Mouse (Mus musculus) lung, postnatal 10 days (tissue): ENCODE measurements around the gene Dynlt1a.
"Not testable (repeated sequence)": the region's sequence is repeated elsewhere in the genome, so short reads cannot be mapped to it uniquely, and the experiment has no call there.

ENCODE experiments used
- DNase-seq: peaks from one replicate; pipeline ENCODE4 v3.0.0; 2021

Gene Dynlt1a

DNA sequence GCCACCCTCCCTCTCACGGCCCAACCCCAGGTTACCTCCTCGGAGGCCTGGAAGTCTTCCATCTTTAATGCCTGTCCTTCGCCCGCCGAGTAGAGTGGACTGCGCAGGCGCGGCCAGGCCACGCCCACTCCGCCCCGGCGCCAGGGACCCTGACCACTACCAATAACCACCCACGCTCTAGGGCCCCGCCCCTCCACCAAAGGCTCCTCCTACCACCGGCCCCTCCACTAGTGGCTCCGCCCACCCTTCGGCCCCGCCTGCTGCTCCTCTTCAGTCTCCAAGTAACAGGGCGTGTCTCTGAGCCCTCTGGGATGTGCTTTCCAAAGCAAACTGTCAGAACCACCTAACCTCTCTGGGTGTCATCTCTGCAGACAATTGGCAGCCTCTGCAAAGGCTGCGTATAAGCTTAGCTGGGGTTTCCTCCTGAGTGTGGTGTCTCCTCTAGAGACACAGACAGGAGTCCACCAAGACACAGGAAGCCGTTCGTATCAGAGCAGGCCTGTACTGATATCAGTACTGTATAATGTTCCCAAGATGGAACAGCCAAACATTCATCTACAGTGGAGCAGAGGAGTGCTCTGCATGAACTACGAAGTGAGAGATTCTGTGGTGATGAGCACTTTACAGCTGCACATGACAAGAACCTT, at the start of gene Dynlt1a:
Dynlt1a (minus strand) TSS at position 162 of the 647 bp plus-strand sequence.
- DNase-seq = peak; percentile 99

DNA sequence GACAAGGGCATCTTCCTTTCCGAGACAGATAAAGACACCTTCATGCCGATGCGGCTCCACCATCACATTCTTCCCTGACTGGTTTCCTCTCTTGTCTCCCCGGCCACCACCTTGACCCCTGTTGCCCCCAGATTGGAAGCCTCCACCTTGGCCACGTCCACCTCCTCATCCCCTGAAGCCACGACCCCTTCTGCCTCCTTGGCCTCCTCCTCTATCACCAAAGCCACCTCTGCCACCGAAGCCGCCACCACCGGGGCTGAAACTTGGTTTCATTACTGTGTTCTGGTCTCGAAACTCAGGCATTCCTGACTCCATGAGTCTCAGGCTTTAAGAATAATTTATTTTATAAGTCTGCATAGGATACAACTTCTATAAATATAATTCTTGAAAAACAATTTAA, 38.0 kb upstream of the Dynlt1a start:
- DNase-seq = not testable (repeated sequence)

DNA sequence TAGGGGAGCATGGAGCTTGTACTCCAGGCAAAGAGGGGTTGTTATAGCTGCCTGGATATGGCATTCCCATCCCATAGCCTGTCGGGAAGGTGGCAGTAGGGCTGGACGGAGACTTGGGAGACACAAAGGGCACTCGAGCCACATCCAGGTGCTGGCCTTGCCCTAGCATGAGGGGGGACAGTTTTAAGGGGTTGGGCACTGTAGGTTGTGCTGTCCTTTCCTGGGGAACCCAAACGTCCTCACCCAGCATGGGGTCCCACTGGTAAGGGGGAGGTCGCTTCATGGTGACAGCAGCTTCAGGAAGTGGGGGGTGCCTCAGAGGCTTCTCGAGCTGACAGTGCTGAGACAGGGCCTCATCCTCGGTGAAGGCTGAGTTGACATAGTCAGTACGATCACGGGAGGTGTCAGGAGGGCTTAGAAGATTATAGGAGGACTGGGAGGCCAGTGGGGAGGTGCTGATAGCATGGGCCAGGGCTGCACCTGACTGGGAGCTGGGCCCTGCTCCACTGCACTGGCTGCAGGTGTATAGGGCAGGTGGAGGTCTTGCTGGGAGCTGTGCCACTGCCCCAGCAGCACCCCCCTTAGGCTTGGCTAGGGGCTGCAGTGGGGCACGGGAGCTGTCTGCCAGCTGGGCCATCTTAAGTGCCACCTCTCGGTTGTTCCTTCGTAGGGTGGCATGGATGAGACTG, 25.4 kb upstream of the Dynlt1a start:
- not testable (repeated sequence) for DNase-seq

DNA sequence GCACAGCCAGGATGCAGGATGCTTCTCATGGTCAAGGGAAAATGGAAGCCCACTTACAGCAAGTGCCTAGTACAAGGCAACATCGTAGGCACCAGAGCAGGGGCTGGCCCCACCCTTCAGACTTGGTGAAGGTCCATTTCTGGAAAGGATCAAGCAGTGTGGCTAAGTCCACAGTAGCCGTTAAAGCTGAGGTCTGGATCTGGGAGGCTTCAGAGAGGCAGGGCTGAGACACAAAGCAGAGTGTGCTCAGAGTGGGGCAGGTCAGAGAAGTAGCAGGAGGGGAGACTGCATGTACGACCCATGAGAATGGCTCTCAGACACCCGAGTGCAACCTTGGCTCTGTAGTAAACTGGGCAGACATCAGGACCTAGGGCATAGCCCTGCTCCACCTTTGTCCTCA, 11.7 kb upstream of the Dynlt1a start:
- not testable (repeated sequence) for DNase-seq

DNA sequence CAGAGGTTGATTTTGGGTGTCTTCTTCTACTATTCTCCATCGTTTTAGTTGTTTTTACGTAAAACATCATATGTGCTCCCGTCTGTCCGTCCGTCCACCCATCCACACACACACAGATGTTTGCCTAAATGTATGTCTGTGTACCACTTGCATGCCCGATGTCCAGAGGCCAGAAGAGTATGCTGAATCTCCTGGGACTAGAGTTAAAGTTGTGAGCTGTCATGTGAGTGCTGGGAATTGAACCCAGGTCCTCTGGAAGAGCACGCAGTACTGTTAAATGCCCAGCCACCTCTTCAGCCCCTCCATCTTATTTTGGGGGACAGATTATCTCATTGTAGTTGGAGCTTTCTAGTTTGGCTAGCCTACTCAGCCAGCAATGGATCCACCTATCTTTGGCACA, 10.3 kb upstream of the Dynlt1a start:
- DNase-seq = not testable (repeated sequence)

DNA sequence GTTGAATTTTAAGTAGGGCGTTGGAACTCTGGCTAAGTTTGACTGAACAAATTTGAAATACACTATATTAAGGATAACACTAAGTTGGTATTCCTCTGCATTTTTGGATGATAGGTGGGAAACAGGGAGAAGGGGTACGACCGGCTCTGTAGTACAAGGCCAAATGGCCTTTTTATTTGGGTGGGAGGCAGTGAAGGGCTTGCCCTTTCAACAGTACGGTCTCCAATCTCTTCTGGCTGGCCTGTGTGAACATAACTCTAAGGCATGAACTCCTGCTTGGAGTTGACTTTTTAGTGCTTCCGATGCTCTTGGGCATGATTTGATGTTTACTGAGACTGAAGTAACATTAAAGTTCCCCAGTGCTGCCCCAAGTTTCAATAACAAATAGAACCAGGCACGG, 8.2 kb upstream of the Dynlt1a start:
- not testable (repeated sequence) for DNase-seq

DNA sequence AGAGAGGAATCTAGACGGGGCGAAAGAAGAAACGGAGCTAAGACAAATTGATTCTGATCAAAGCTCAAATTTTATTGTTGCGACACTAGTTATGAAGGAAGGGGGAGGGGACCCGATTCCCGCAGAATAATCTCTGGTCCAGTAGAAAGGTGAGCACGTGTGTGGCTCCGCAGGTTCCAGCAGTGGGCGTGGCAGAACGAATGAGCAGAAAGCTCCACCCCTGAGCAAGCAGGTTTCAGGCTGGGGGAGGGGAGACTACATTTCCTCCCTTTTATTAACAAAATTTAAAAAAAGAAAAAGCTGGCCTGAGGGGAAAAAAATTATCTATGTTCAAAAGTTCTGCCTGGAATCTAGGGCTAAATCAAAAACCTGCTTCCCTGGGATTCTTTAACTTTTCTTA, 7.7 kb upstream of the Dynlt1a start:
- DNase-seq = not testable (repeated sequence)

DNA sequence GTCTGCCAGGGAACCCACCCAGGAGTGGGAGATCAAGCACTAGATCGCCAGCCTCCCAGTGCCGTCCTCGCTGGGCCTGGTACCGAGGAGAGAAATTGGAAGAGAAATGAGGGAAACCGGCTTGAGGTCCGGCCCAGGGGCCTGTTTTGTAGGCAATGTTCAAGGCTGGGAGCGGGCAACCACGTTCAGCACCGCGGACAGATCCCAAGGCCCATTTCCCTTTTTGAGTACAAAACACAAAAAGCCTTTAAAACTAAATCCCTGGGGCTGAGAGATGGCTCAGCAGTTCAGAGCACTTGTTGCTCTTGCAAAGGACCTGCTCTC, 4.4 kb upstream of the Dynlt1a start:
- not testable (repeated sequence) for DNase-seq

DNA sequence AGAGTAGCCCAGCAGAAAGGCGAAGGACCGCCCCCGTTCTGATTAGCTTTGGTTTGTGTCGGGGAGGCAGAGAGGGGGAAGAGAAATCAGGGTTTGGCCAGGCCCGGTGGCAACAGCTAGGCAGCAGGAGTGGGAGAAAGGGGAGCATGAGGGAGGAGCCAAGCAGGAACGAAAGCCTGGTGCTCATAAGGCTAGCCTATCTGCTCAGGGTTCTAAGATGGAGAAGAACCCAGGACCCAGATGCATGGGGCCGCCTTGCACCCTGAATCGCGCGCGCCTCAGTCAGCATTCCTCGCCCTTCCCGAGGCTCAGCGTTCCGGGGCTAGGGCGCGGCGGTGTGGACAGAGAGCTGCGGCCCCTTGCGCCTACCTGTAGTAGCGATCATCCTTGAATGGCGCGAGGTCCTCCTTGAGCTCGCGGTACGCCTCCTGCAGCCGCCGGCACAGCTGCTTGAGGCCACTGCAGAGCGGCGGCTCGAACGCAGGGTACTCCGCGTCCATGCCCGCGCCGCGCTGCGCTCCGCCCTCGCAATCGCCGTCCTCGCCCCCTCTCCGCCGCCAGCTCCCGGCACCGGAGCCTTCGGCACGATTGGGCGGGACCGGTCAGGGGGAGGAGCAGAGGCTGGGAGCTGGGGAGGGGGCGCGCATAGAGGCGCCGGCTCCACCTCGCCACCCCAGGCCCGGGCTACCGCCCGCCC, 3.9 kb upstream of the Dynlt1a start:
- DNase-seq = not testable (repeated sequence)

DNA sequence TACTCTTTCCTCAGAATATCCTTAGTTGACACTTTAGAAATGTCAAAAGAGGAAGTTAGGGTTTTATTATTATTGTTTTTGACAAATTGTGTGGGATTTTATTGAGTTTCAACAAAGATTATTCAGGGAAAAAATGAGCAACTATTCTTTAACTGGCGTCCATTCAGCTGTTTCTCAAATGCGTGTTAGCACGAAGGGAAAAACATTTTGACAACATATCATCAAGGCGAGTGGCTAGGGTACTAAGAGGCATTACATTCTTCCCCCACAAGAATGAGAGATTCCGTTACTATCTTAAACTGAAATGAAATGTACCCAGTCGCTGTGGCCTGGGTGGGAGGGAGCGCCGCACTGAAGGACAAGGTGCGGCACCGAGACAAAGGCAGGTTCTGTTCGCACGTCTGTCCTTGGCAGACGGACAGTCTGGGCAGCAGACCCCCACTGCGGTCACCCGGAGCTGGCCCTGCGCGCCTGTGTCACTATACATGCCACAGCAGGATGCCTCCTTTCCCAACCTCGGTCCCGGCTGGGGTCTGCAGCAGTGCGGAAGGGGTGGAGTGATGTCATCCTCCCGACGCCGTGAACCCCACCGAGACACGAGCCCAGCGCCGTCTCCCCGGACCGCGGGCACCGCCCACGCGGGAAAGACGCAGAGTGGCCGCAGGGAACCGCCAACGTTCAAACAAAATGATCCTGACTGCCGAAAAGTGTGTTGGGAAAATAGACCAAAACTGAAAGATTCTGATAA, 747 bp downstream of the Dynlt1a start:
- peak; percentile 73 for DNase-seq

DNA sequence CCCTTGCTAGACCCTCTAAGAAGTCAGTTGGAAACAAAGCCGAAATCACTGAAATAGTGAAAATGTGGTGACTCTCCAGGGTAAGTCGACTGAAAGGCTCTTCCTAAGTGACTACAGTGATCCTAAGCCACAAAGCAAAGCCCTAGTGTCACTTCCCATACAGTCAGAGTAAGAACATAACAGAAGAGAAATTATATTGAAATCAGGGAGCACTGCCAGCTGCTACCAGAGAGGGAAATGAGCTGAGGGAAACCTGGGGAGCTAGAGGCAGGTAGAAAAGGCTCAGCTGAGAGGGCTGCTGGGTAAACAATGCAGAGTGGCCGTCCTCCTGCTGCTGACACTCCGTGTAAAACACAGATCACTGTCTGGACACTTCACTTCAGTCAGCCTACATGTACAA, 1.6 kb downstream of the Dynlt1a start:
- peak; percentile 6 for DNase-seq

DNA sequence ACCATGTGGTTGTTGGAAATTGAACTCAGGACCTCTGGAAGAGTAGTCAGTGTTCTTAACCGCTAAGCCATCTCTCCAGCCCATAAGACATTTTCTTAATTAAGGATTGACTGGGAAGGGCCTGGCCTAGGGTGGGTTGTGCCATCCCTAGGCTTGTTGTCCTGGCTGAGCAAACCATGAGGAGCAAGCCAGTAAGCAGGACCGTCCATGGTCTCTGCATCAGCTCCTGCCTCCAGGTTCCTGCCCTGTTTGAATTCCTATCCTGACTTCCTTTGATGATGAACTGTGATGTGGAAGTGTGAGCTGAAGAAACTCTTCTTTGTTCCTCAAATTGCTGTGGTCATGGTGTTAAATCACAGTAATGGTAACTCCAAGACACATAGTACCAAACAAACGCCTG, 2.8 kb downstream of the Dynlt1a start:
- DNase-seq = peak; percentile 8

DNA sequence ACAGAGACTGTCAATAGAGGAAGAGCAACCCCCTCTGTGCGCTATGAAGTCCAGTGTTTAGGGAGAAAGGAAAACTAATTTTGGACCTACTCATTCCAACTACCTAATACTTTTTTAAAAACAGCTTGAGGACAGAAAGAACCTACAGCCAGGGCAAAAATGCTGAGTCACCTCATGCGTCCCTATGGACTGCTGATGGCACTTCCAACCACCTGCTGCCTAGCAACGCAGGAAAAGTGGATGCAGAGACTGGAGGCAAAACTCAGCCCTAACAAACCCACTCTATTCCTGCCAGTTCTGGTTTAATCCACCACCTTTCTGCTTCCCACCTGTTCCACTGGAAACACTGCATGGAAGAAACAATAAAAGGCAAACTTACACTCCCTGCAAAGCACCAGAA, 4.5 kb downstream of the Dynlt1a start:
- not testable (repeated sequence) for DNase-seq

DNA sequence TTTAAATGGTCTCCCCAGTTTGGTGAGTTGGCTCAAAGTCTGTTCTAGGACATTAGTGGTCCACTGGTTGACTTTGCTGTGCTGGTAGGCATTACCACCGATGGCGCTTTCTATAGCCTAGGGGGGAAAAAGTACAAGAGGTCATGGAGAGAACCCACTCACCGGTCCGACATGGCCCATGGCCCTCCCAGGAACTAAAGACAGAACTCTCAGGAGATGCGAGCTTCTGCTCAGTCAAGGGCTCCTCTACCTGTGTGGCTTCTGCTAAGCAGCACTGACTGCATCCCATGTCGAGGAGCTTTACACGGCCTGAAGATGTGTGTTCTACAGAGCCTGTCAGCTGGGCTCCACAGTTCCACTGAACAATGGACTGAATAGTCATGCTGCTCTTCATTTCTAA, 5.6 kb downstream of the Dynlt1a start:
- not testable (repeated sequence) for DNase-seq

DNA sequence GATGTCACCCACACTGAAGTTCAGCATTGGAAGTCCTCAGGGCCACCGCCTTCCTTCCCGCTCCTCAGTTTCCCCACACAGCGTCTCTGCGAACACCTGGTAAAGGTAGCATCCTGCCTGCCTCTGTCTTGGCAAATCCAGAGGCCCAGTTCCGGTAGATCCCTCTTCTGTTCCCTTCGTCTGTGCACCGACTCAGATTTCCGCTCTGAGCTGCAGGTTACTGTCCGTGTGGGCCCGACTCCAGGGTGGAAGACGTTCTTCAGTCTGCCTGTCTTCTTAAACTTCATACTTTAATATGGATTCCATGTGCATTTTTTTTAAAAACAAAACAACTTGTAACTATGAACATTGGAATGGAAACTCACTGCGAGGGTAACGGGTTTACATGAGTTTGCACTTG, 10.8 kb downstream of the Dynlt1a start:
- DNase-seq = not testable (repeated sequence)

DNA sequence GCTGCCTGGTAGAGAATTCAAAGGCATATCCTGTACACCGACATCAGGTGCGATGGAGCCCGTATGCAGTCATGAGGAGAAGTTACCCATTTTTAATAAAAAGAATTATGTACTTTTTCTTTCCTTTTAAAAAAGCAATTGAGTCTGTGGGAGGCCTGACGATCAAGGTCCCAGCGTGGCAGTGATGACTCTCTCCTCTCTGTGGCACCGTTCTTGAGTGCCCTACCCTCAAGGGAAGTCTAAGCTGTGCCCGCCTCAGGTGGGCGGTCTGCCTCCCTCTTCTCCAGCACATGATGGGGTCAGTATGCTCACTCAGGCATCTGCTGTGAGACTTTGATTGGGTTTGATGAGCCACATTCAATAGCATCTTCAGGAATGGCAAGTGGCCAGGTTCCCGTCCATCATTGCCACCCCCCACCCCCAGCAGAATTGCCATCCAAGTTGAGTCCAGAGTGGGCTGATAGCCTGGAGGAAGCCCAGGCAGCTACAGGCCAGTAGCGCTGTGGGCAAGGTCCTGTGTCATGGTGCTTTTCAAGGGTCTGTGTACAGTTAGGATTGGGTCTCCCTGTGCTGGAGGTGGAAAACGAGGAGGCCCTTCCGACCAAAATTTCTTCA, 11.5 kb downstream of the Dynlt1a start:
- not testable (repeated sequence) for DNase-seq

DNA sequence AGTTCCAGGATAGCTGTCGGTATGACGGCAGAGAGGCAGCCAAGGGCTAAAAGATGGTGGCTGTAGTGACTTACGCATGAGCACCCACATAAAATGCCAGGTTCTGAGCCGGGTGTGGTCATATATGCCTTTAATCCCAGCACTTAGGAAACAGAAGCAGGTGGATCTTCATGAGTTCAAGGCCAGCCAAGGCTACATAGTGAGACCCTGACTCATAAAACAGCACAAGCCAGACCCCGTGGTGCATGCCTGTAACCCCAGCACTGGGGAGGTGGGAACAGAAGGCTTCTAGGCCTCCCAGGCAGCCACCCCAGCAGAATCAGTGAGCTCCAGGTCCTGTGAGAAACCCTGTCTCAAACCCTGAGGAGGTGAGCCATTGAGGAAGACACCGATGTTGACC, 12.4 kb downstream of the Dynlt1a start:
- not testable (repeated sequence) for DNase-seq

DNA sequence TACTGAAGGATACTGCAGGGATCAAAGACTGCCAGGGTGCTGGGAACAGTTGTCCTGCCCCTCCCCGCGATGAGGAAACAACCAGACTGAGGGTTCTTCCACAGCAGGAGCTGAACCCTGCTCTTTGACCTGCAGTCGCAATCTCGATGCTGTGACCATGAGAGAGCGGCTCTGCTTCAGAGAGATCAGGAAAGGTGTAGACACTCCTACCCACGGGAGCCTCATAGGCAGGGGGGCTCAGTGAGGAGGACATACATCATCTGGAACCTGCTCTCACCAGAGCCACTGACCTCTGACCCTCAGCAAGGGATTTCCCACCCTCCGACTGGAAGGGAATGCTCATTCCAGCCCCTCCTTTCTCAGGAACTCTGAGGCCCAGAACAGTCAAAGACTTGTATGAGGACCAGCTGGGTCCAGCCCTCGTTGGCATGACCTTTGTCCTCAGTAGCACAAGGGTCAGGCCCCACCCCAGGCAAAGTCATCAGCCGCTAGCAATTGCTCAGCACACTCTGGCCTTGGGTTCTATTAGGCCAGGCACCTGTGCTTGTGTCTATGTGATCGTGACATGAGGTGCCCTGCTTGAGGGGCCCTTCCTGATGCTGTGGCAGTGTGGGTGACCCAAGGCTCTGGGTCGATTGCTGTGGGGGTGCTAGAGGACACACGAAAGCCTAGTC, 17.0 kb downstream of the Dynlt1a start:
- not testable (repeated sequence) for DNase-seq

DNA sequence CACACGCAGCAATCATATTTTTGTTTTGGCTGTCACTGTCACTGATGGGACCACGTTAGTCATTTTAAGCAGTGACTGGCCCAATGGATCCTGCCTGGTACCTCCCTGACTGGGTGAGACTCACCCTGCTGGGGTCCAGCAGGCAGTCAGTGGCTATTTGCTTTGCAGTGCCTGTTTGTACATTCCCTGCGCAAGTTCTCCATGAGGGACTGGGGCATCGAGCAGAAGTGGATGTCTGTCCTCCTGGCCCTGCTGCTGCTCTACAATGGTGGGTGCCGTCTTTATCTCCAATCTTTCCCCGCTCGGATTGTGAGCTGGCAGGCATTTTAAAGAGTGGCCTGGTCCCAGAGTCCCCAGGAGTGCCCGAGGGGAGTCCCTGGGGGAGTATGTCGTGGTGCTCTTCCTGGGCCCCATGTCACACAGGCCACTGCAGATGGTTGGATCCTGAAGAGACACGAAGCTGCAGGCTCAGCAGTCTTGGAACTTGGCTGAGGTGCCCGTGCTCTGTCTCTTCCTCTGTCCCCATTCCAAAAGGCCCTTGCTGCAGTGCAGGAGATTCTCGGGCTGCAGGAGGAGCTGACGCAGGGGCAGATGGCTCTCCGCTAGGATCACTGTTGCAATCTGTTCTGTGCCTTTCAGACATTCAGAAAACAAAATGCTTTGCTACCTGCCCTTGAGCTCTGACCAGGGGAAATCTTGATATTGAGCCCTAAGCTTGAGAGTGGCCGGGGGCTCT, 20.1 kb downstream of the Dynlt1a start:
- DNase-seq = not testable (repeated sequence)

DNA sequence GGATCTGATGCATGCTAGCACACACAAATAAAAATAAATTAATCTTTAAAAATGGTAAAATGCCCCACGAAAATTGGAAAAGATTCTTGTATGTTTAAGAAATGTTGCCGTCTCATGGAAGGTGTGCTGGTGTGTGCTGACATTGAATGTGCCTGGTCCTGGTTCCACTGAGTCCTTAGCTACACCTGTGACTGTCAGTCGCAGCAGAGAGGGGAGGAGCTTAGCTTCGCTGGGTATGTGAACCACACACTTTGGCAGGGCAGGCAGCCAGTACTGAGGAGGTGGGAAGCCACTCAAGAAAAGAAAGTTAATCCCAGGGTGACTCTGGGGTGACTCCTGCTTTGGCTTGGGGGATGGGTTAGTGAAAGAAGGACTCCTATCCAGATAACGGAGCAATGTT, 23.4 kb downstream of the Dynlt1a start:
- DNase-seq = not testable (repeated sequence)

DNA sequence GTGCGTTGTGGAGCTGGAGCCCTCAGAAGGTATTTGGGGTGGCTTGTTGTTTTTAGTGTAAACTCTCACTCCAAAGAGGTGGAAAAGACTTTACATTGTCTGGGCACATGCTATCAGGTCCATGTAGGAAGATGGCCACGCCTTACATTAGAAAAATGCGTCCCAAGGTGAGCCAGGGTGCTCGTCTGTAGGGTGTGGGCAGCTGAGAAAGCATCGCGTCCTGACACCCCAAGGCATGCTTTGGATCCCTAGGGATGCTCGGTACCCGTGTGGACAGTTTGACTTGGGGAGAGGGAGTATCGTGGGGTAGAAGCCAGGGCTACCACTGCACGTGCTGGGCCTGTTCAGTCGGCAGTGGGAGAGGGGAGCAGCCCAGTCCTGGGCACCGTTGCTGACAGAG, 28.3 kb downstream of the Dynlt1a start:
- DNase-seq = not testable (repeated sequence)

DNA sequence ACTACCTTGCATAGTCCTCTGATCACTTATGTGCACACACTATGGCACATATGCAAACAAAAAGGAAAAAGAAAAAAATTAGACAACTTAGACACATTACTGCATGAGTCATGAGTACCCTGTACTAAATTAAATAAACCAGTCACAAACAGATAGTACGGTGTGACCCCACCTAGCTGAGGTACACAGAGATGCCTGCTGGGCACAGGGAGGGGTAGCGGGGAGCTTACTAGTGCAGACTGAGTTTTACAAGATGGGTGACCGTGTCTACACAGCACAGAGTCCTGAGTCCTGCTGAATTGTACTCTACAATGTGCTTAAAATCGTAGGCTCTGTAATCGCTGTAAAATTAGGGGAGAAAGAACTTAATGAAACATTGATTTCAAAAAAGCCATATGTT, 31.1 kb downstream of the Dynlt1a start:
- not testable (repeated sequence) for DNase-seq
